Mouse (Mus musculus) cortical plate, adult 2 months (tissue): ENCODE measurements around the gene D630039A03Rik.

Experiments used
- CTCF ChIP-seq: fragments of 200-500 bp; IDR thresholded peaks from 2 replicates; pipeline ENCODE4 v1.5.1; 2011; ENCODE audit warnings: mild to moderate bottlenecking, control low read depth, low read length; ENCODE audit not compliant: insufficient read depth; ENCODE audit errors: extremely low read depth
- POLR2A ChIP-seq: fragments of 200-500 bp; IDR thresholded peaks from 2 replicates; pipeline ENCODE4 v1.6.1; 2011; ENCODE audit warnings: mild to moderate bottlenecking, low read length, control low read depth; ENCODE audit not compliant: insufficient read depth; ENCODE audit errors: extremely low read depth

DNA sequence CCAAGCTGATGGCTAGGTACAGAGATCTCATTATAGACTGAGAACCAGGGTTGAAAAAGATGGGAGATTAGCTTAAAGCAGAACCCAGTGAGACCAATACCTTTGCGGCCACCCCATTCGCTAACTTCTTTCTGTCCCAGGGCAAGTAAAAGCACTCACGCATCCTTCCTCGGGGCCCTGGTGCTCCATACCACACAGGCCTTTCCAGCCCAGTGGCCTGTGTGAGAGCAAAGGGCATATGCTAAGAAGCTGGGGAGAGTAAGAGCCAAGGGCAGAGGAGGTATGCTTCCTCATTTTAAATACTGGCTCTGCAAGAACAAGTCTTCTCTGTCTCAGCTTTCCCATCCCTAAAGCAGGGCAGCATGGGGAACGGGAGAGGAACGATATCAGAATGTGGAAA lies 33.8 kb upstream of the D630039A03Rik start:
- TF ChIP-seq POLR2A: no peak
- TF ChIP-seq CTCF: no peak
